Mouse (Mus musculus) kidney, adult 11 months (tissue): ENCODE data around the gene Serinc1.
"Not testable (repeated sequence)": the region's sequence is repeated elsewhere in the genome, so short reads cannot be mapped to it uniquely, and the experiment has no call there.

Experiments
- DNase-seq: peaks from one replicate; pipeline ENCODE4 v3.0.0; 2022

Serinc1 gene

GRCm38 (mm10) chr10:57532218-57533101, at the start of gene Serinc1:
Gene Serinc1, minus strand, starts transcription at chr10:57532530.
- peak; percentile 94 for DNase-seq

DNA sequence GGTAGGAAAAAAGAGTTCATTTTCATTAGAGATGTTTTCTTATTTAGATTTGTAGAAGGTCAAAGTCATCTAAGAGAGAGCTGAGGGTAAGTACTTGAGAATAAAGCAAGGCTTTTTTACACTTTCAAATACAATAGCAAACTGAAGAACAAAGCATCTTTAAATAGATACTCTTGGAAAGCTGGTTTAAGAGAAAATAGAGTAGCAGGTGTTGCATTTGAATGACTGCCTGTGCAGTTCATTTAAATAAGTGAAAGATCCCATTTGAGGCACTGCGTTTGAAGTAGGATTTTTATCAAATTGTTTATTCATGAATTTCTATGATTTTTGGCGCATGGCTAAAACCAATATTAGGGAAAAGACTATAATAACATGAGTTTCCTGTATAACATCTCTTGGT, 44.4 kb upstream of the Serinc1 start:
- no peak for DNase-seq

- DNase-seq = no peak
These were observed 39.8 kb upstream of the Serinc1 start for GRCm38 (mm10) chr10:57572130-57572529.

DNA sequence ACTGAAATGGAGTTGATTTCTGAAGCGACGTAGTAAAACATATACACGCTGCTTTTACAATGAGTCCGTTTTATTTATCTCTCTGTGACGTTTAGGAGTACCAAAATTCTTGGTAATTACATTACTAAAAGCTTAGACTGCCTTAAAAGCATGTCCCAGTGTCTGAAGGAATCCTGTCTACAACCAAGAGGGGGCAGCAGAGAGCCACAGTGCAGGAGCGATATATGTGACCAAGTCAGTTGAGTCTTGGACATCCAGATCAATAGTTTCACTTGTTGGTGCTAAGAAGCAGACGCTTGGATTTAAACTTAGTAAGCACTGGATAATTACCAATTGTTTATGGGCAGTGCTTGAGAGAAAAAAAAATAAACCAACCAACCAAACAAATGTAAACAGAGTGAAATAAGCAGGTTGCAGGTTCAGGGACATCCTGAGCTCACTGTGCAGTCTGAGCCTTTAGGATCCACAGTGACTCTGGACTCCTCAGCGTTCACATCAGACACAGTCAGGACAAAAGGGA, 38.9 kb upstream of the Serinc1 start:
- peak; percentile 30 for DNase-seq

DNA sequence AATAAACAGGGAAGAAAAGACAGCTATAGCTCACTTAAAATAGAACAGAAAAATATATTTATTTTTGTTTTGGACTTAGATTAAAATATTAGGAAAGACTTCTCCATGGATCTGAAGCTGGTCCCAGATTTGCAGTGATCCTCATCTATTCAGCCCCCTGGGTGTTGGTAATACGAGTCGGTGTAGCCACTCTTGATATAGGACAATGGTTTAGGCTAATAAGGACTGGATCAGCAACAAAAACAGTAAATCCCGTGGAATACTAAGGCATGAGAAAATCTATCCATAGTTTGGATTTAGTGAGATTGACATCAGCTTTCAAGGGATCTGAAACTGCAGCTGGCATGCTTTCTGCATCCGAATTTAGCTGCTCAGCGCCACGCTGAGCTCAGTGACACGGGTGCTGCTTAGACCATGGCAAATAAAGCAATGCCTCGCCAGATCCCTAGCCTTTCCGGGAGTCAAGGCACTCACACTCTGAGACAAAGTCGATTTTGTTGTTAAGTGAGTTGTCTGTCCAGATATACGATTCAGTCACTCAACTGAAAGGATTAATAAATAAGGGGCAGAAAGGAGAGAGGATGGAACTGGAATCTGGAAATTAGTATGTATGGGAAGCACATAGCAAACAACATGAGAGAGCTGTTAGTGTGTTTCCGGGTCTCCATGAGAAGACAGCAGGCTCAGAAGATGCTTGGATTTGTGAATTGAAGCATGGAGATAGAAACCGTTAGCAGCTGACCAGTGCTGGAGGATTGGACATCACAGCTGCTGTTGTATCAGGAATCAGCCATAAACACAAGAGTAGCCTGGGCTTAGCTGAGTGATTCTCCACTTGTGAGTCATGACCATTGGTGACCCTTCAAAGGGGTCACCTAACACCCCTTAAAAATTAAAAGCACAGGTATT, 36.9 kb upstream of the Serinc1 start:
- no peak for DNase-seq

DNA sequence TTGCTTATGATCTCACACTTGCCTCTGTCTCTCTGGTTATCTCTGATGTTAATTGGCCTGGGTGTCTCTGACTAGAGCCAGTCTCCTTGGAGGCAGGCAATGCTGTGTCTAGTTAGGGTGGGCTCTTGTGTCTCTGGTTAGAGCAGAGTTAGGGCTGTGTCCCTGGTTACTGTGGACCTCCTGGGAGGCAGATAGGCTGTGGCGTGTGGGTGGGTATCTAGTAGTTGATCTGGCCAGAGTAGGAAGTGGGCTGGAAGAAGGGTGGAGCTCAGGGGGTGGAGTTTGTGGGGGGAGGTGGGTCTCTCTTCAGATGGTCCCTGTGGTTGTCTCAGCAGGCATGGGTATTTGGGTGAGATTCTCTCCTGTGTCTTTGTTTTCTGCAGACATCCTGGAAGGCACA, 33.9 kb upstream of the Serinc1 start:
- DNase-seq = no peak

DNA sequence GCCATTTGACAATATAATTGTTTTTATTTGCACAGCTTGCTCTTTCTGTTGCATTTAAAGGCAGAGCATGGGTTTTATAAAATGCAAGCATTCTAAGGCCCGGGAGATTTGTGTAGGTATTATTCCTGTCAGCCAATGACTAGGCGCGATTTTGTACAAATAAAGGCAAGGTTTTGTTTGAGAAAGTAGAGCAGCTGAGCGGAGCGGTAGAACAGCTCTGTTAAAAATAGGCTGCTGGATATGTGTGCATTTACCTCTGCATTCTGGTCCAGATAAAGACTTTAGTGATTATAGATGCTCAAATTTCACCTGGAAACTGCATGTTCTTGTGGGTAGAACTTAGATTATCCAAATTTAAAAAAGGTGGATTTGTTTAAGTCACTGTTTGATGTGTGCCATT, 25.3 kb upstream of the Serinc1 start:
- no peak for DNase-seq

GRCm38 (mm10) chr10:57553719-57554118, 21.4 kb upstream of the Serinc1 start:
- no peak for DNase-seq

- no peak for DNase-seq
These were observed 17.3 kb upstream of the Serinc1 start for GRCm38 (mm10) chr10:57549631-57550030.

DNA sequence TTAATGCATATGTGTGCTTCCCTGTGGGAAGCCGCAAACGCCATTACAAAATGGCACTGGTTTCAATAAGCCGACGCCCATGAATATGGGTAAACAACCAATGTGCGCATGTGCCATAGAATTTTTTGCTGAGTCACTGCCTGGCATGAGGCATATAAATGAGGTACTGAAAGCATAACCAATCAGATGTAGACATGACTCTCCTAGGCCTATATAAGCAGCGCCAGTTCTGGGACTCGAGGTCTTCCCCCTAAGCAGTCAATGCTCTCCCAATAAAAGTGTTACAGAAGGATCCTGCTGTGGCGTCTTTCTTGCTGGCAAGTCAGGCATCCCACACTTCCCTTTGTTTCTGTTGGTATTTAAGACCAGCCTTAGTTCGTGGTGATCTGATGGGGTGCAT, 11.6 kb upstream of the Serinc1 start:
- not testable (repeated sequence) for DNase-seq

DNA sequence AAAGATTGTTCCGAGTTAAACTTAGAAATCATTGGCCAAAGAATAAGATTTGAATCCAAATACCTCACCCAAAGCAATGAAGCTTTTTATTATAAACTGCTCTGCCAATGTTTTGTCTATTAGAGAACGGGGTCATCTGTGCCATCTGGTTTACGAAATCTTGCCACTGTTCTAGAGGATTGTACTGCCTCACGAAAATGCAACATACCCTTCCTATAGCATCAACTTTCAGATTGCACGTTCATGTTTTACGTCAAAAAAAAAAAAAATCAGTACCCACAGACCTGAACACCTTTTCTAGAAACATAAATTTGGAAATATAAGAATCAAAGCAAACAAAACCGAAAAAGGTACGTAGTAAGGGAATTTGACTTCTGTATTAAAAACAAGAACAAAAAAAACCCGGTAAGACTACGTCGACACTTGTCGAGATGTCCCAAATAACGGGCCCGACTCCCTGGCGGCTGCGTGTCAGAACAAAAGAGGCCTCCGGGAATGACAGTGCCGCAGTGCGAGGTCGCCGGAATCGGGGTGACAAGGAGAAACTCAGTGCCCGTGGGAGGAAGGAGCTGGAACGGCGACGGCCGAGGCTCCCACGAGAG, 613 bp downstream of the Serinc1 start:
- no peak for DNase-seq

DNA sequence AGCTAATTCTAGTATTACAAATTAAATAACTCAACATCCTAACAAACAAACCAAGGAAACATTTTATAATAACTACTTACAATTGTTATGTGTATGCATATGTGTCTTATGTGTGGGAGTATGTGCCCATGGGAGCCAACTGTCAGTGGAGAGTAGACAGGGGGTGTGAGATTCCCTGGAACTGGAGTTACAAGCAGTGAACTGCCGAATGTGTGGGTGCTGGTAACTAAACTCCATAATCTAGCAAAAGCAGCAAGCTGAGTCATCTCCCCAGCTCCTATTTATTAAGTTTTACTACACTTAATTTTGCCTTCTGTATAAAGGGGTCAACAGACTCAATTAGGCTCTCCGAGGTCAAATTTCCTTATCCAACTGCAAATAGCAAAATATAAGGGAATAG, 1.3 kb downstream of the Serinc1 start:
- DNase-seq = no peak

- DNase-seq = no peak
These were observed 5.9 kb downstream of the Serinc1 start for GRCm38 (mm10) chr10:57526469-57526868.

DNA sequence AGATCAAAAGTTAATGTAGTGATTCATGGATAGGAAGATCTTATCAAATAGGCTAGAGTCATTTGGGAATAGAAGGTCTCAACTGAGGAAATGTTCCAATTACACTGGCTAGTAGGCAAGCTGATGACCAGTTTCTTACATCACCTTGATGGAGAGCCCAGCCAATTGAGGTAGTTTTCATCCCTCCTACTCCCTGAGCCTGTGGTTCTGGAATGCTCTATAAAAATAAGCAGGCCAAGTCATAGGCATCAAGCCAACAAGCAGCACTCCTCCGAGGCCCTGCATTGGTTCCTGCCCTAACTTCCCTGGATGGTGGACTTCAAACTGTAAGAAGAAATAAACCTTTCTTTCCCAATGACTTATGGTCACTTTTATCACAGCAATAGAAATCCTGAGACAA, 17.1 kb downstream of the Serinc1 start:
- no peak for DNase-seq

DNA sequence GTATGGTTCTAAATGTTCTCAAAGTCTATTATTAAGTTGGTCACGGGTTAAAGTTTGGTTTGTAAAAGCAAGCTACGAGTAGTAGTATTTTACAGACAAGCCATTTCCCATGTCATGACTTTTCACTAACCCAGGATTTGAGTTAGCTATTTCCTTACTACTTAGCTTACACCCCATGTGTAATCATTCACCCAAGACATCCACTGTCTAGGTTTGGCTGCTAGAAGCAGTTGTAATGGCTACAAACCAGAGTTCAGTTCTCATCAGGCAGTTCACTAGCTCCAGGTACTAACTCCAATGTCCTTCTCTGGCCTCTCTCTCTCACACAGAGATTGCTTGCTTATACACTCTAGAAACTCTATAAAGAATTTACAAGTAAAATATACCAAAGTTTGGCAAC, 17.7 kb downstream of the Serinc1 start:
- DNase-seq = peak; percentile 11

DNA sequence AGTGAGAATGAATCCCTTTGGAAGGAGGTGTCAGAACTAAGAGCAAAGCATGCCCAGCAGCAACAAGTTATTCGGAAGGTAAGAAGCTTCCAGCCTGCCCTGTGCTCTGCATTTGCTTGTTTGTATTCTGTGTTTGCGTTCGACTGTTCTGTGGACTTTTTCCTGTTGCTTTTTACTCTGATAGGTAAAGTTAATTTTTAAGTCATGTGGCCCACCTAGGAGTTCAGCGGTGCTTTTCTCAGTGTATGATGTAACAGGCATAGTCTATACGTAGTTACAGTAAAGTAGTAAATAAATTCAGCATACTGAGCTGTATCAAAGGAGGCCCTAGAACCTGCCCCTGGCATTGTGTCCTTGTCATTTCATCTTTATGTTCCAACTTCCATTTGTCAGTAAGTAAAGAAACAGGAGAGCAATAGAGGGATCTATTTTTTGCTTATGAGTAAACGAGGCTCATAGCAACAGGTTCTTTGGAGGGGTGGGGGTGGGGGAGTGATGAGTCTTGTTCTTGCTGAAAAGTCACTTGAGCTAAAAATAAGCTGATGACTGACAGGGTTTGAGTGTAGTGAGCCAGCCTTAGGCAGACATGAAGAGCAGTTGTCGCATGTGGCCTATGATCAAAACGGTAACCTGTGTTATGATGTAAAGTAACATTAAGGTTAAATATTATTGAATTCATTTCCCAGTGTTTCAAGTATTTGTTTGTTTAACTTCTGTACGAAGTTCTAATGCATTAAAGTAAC, 32.7 kb downstream of the Serinc1 start:
- no peak for DNase-seq

DNA sequence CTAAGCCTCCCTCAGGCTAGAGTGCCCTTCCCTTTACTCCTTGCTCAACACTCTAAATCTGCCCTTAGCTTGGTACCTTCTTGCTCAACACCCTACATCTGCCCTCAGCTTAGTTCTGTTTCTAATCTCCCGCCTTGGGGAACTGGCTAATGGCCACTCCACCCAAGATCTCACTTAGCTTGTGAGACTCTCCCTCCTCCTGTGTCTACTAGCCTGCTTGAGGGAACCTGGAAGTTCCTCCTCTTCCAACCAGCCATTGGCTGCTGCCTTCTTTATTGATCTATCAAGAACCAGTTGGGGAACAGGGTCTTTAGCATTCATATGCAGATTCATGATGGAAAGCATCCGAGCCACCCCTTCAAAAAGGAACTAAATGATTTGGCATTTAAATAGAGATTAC, 40.3 kb downstream of the Serinc1 start:
- no peak for DNase-seq

DNA sequence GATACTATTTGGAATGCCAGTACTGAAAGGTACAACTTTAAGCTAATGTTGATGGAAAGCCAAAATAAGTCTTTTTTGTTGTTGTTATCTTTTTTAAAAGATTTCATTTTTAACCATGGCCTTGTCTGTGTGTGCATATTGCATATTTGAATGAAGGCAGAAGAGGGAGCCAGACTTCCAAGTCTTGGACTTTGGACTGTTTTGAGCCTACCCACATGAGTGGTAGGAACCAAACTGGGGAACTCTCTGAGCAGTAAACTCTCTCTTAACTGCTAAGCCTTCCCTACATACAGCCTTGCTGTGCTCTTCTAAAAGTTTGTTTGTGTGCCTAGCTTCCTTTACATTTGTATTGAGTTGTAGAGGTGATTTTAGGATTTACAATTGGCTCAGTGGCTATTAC, 43.7 kb downstream of the Serinc1 start:
- DNase-seq = no peak

GRCm38 (mm10) chr10:57487201-57487600, 45.1 kb downstream of the Serinc1 start:
- DNase-seq = no peak

- DNase-seq = no peak
These were observed 45.7 kb downstream of the Serinc1 start for GRCm38 (mm10) chr10:57486542-57487071.

DNA sequence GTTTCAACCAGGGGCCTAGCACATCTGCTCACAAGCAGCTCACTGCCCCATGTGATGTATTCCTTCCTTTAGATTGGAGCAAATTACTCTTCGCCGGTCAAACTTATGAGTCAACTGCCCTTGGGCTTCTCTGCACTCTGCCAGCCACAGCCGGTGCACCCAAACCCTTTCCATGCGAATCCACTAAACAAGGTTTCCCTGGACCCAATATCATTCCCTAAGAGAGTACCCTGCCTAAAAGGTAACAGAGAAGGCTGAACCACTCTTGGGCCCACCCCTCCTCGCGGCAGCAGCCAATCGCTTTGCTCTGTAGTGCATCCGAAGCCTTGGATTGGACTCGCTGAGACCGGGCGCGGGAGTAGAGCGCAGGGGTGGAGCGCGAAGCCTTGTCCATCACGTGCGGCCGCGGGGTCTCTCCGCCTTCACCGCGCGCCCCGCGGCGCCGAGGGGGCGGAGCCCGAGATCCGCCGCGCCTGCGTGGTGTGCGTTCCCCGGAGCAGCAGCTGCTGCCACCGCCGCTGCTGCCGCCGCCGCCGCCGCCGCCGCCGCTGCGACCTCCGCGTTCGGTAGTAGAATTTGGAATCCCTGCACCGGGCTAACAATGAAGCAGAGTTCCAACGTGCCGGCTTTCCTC, 46.3 kb downstream of the Serinc1 start, which contains the start of gene Hsf2:
Hsf2 (plus strand) TSS at position 478 of the 634 bp plus-strand sequence.
- peak; percentile 97 for DNase-seq

DNA sequence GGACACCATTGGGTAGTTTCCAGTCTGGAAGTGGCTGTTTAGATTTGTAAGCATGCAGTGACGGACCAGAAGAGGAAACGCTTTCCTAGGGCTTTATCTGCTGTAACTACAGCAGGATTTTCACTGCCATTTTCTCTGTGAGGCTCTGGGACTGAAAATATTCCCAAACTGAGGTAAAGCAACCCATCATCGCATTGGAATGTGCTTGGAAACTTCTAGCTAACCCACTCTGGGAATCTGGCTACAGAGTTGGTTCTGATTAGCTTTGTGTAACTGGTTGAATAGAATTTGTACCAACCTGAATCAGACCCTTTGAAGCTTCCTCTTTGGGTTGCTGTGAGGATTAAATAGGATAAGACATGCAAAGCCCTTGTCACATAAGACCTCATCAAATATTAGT, 47.6 kb downstream of the Serinc1 start:
- DNase-seq = no peak
